Mouse (Mus musculus) brain, embryonic 14.5 days (tissue): Measurements from ENCODE around the gene Tmem53.

ENCODE experiments used
- CTCF ChIP-seq: fragments of 200-500 bp; IDR thresholded peaks from 2 replicates; pipeline ENCODE4 v1.5.1; 2012; ENCODE audit warnings: inconsistent platforms, mild to moderate bottlenecking, moderate library complexity, borderline replicate concordance; ENCODE audit not compliant: insufficient read depth, insufficient read length; ENCODE audit errors: extremely low read depth
- POLR2A ChIP-seq: fragments of 200-500 bp; IDR thresholded peaks from 2 replicates; pipeline ENCODE4 v1.6.1; 2012; ENCODE audit warnings: mild to moderate bottlenecking, inconsistent platforms, borderline replicate concordance; ENCODE audit not compliant: poor library complexity, insufficient read depth, insufficient read length, severe bottlenecking; ENCODE audit errors: extremely low read depth

GRCm38 (mm10) chr4:117307270-117307669, 55.5 kb downstream of the Tmem53 start:
- TF ChIP-seq CTCF (no peak), POLR2A (no peak)
